Mouse (Mus musculus) lung, embryonic 15.5 days (tissue): Measurements from ENCODE around the gene Dok1. TPM values are rescaled to one million over a fixed set of nuclear protein-coding genes. Genes with fewer than 3 reads are reported as not detected.

Experiments used
- ATAC-seq: fragments of 200-750 bp; cut with Nextera tagmentation; 2 replicates; pipeline ENCODE4 v1.8.0; 2017; ENCODE audit warnings: moderate number of reproducible peaks, borderline replicate concordance; ENCODE audit not compliant: low FRiP score, low TSS enrichment; ENCODE audit errors: extremely low read depth
- H3K27ac ChIP-seq: fragments of 300-500 bp; sonication (generic); 2 replicates; pipeline ENCODE4 v1.5.1; 2015; ENCODE audit warnings: moderate library complexity, mild to moderate bottlenecking, inconsistent platforms
- H3K27me3 ChIP-seq: fragments of 300-500 bp; sonication (generic); 2 replicates; pipeline ENCODE4 v1.6.1; 2015; ENCODE audit warnings: inconsistent platforms
- H3K36me3 ChIP-seq: fragments of 300-500 bp; sonication (generic); 2 replicates; pipeline ENCODE4 v1.6.1; 2015; ENCODE audit warnings: inconsistent platforms
- H3K4me1 ChIP-seq: fragments of 300-500 bp; sonication (generic); 2 replicates; pipeline ENCODE4 v1.6.1; 2015; ENCODE audit warnings: inconsistent platforms
- H3K4me2 ChIP-seq: fragments of 300-500 bp; sonication (generic); 2 replicates; pipeline ENCODE4 v1.6.1; 2015; ENCODE audit warnings: inconsistent platforms, mild to moderate bottlenecking, moderate library complexity
- H3K4me3 ChIP-seq: fragments of 300-500 bp; sonication (generic); 2 replicates; pipeline ENCODE4 v1.5.1; 2015; ENCODE audit warnings: mild to moderate bottlenecking, inconsistent platforms
- H3K9ac ChIP-seq: fragments of 300-500 bp; sonication (generic); 2 replicates; pipeline ENCODE4 v1.6.1; 2015; ENCODE audit warnings: inconsistent platforms
- H3K9me3 ChIP-seq: fragments of 300-500 bp; sonication (generic); 2 replicates; pipeline ENCODE4 v1.6.1; 2016; ENCODE audit warnings: inconsistent platforms
- WGBS: fragments of 180-500 bp; shearing (Covaris S2); methylation state at CpG from one replicate; pipeline ENCODE4 v1.1.7; 2015; 5-methylcytosine and 5-hydroxymethylcytosine counted together
- microRNA-seq: library from miRNA; unstranded; fragments of <30 nt; microRNA quantifications from one replicate; pipeline ENCODE4, GENCODE M21; 2016
- polyA plus RNA-seq: library from polyadenylated mRNA; unstranded; fragments of >200 nt; fragmentation: Nextera tagmentation; extraction: Ambion mirVana; gene quantifications from 2 replicates; pipeline ENCODE4 v1.2.1, GENCODE M21; 2015

Gene Dok1
- polyA plus RNA-seq, 1 experiment from 2014 or later = 19.6 TPM

DNA sequence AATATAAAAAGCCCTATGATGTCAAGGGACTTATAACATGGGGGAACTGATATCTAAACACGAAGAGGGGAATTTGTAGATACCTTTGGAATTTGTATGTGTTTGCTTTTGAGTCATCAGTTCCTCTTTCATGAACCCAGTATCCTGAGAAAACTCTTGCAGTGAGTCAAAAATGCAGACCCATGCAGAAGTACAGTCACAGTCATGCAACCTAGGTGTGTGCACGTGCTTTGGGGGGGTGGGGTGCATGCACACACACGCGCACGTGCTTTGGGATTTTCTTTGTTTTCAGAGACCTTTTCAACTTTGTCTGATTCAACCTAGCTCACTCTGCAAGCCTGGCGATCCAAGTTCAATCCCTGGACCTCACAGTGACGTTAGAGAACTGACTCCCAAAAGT is 38.9 kb downstream of the Dok1 start:
- Histone ChIP-seq H3K27ac (no peak overlapping the region), H3K4me2 (no peak overlapping the region), H3K9me3 (no peaks in the 10 kb centered on the region), H3K4me3 (no peak overlapping the region), H3K27me3 (no peaks in the 10 kb centered on the region), H3K9ac (no peak overlapping the region), H3K36me3 (no peaks in the 10 kb centered on the region), H3K4me1 (peaks cover 9% of the 10 kb centered on the region)
- WGBS = 70% methylated on average over 7 of the region's 7 CpGs
- ATAC-seq = no peak

DNA sequence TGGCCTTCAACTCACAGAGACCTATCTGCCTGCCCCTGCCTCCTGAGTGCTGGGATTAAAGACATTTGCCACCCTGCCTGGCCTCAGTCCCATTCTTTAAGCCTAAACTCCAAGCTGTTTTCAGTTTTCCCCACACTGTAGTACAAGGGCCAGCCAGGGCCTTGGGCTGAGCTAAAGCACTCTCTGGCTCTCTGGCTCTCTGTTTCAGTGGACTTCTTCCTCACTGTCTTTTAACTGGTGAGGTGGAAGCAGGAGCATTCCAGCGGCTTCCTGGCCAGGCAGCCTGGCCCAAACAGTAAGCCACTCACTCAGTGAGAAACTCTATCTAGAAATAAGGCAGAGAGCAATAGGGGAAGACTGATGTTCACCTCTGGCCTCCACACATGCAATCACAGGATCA is 39.6 kb downstream of the Dok1 start:
- H3K9ac ChIP-seq = no peak overlapping the region
- no peaks in the 10 kb centered on the region for H3K27me3 ChIP-seq

DNA sequence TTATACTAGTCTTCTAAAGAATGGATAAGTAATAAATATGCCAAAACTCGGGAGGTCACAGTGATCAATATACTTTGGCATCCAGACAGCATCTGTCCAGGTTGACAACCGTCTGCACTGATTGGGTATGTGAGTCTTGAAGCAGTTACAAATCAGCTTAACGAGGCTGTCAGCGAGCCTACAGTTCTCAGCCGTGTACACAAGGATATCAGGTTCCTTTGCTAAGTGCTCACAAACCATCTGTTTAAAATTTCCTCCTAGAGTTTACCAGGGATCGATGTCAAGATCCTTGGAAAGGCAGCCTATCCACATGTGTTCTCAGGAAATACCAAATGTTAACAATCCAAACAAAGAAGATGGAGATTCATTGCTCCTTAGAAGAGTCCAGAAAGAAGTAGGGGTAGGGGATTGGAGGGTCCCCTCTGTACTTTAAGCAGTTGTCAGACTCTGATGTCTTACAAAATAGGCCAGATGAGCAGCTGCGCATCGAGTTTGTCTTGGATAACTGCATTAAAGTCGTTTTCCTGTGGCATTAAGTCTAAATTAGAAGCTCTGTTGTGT is 45.8 kb downstream of the Dok1 start:
- H3K9me3 ChIP-seq = no peaks in the 10 kb centered on the region
- WGBS = 14% methylated on average over 9 of the region's 9 CpGs
- H3K4me2 ChIP-seq = no peak overlapping the region
- no peaks in the 10 kb centered on the region for H3K4me1 ChIP-seq
- no peak overlapping the region for H3K27ac ChIP-seq
- no peak for ATAC-seq
- no peaks in the 10 kb centered on the region for H3K36me3 ChIP-seq
- no peaks in the 10 kb centered on the region for H3K27me3 ChIP-seq
- no peak overlapping the region for H3K9ac ChIP-seq
- H3K4me3 ChIP-seq = no peak overlapping the region

More for the DNA sequence above, 39.6 kb downstream of the Dok1 start:
- Histone ChIP-seq H3K4me1 (peaks cover 9% of the 10 kb centered on the region), H3K36me3 (no peaks in the 10 kb centered on the region), H3K4me3 (no peak overlapping the region), H3K4me2 (no peak overlapping the region), H3K9me3 (no peaks in the 10 kb centered on the region), H3K27ac (no peak overlapping the region)
- no peak for ATAC-seq
- 23% methylated on average over 1 of the region's 1 CpGs for WGBS

Small RNA genes within 50 kb of the gene (microRNA-seq; reads per million reads assigned to microRNA genes)
- gene Mir7040 = not detected

Other genes with a start within 250 kb of the Dok1 start
- gene Sema4f, start 93.7 kb downstream of the Dok1 start, polyA plus RNA-seq = 14.0 TPM in 2 replicates
- gene M1ap, start 86.6 kb downstream of the Dok1 start, polyA plus RNA-seq = 1.9 and 2.5 TPM in 2 replicates
- gene Loxl3, start 702 bp upstream of the Dok1 start, polyA plus RNA-seq = 21.9 and 23.2 TPM in 2 replicates
- 177 and 188 TPM in 2 replicates for gene Aup1, start 21.1 kb upstream of the Dok1 start, polyA plus RNA-seq
- 76.6 and 78.4 TPM in 2 replicates for gene Htra2, start 21.8 kb upstream of the Dok1 start, polyA plus RNA-seq
- 0.98 and 1.7 TPM in 2 replicates for gene Dqx1, start 24.4 kb upstream of the Dok1 start, polyA plus RNA-seq
- gene Tlx2, start 36.8 kb upstream of the Dok1 start, polyA plus RNA-seq = 0.38 and 1.0 TPM in 2 replicates
- 30.5 and 31.2 TPM in 2 replicates for gene Pcgf1, start 44.4 kb upstream of the Dok1 start, polyA plus RNA-seq
- gene Lbx2, start 52.9 kb upstream of the Dok1 start, polyA plus RNA-seq = 0.31 and 0.87 TPM in 2 replicates
- gene Ccdc142, start 68.1 kb upstream of the Dok1 start, polyA plus RNA-seq = 2.1 and 3.2 TPM in 2 replicates
- 3.4 TPM in 2 replicates for gene Gm42688, start 68.1 kb upstream of the Dok1 start, polyA plus RNA-seq
- gene Mrpl53, start 75.6 kb upstream of the Dok1 start, polyA plus RNA-seq = 128 and 145 TPM in 2 replicates
- gene Mogs, start 82.0 kb upstream of the Dok1 start, polyA plus RNA-seq = 54.5 and 54.8 TPM in 2 replicates
- gene Wbp1, start 88.1 kb upstream of the Dok1 start, polyA plus RNA-seq = 119 and 120 TPM in 2 replicates
- gene Ino80b, start 92.0 kb upstream of the Dok1 start, polyA plus RNA-seq = 13.5 and 15.2 TPM in 2 replicates
- gene Rtkn, start 102.0 kb upstream of the Dok1 start, polyA plus RNA-seq = 35.3 and 39.9 TPM in 2 replicates
- gene Wdr54, start 122.9 kb upstream of the Dok1 start, polyA plus RNA-seq = 5.0 and 7.6 TPM in 2 replicates
- 6.2 and 8.1 TPM in 2 replicates for gene 1700003E16Rik, start 122.9 kb upstream of the Dok1 start, polyA plus RNA-seq
- gene Dctn1, start 132.4 kb upstream of the Dok1 start, polyA plus RNA-seq = 96.7 and 104 TPM in 2 replicates
- gene Slc4a5, start 186.4 kb upstream of the Dok1 start, polyA plus RNA-seq = 0.84 and 1.2 TPM in 2 replicates